Mouse (Mus musculus): Measurements from ENCODE around the gene Olfr56.

Gene Olfr56

DNA sequence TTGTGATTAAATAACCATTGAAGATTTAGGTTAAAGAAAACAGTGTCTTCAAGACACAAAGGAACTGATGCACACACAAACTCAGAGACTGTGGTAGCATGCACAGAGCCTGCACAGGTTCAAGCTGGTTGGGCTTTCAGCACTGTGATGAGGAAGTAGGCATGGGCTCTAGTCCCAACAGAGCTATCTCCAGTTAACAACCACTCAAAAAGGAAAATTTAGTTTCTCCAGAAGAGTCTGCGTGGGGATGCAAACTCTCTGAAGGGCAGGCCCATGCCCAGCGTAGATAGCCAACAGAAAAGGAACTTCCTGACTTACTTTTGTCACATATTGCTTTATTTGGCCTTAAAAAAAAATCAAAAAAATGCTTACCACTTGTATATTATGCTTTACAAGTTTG lies 114.1 kb downstream of the Olfr56 start:
- DNase-seq, result no peak

GRCm38 (mm10) chr11:49093861-49094660 lies 115.4 kb downstream of the Olfr56 start:
- no peak for DNase-seq

- no peak for DNase-seq
These were observed 116.7 kb downstream of the Olfr56 start for GRCm38 (mm10) chr11:49095367-49095766.

DNA sequence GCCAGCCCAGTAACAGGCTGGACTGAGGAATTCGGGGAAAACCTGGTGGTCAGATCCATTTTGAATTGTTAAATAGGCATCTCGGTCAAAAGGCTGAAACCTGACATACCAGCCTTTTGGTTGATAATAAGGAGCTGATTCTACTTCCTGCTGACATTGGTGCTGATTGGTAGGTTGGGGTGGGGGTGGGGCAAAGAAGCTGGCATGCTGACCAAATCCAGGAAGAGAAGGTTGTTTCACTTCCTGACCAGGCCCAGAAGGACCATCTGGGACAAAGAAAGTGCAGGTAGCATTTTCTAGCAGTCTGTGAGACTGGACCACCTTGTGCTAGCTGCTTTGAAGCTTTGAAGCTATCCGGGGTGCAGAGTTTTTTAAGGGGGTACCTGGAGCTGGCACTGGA lies 121.7 kb downstream of the Olfr56 start:
- DNase-seq, result no peak

- no peak for DNase-seq
These were observed 122.8 kb downstream of the Olfr56 start for GRCm38 (mm10) chr11:49101500-49101899.

DNA sequence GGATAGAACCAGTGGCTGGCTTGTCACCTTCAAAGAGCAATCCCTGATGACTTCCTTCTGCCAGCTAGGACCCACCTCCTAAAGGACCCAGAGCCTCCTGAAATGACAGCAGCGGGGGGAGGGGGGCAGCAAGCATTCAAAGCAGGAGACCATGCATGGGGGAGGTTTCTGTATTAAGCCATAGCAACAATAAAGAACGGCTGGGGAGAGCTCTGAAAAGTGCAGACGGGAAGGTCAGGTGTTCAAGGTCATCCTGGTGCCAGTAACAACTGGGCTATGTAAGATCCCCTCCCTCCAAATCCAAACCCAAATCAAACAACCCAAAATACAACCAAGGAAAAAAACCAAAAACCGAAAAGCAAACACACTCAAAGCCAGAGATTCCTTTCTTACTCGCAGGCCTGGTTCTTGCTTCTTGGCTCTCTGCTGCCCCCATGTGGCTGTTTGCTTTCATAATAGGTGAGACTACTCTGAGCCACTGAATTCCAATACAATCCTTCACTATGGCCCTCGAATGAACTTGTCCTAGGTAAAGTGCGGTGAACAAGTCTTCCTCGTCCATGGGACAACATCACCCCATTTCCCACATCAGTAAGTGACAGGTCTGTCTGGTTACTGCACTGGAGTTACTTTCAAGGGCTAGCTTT lies 124.5 kb downstream of the Olfr56 start:
- peak; percentile 95 for DNase-seq

DNA sequence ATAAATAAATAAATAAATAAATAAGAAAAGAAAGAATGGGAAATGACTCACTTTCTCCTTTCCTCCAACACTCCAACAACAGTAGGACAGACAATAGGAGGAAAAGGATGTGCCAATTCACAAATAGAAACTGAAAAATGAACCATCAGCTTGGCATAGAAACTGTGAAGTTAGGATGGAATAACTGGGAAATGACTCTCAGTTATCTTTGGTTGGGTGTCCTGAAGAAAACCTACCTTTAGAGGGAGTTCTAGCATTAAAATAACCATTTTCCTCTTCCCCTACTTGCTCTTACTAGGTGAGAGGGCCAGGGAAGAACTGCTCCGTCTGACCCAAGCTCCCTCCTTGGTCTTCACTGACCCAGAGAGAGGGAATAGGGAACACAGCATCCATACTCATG lies 127.1 kb downstream of the Olfr56 start:
- DNase-seq, result no peak

GRCm38 (mm10) chr11:49107650-49108537 lies 129.2 kb downstream of the Olfr56 start:
- DNase-seq, result no peak

- DNase-seq, result peak; percentile 34
These were observed 130.1 kb downstream of the Olfr56 start for GRCm38 (mm10) chr11:49108833-49109232.

DNA sequence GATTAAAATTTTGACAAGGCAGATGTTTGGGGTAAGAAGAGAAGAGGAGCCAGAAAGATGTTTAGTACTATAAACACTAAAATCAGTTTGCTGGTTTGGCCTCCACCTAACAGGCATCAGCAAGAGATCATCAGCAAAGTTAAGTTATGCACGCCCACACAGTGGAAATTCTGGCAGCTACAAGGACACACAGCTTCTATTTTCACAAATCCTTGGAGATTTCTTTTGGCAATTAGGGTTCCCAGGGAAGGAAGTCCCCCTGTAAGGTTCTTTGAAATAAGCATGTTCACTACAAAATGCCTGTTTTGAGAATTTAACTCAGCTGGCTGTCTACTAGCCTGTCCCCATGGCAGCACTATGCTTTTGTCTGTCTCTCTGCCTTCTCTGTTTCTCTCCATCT lies 132.3 kb downstream of the Olfr56 start:
- no peak for DNase-seq

GRCm38 (mm10) chr11:49112624-49113219 lies 134.0 kb downstream of the Olfr56 start:
- no peak for DNase-seq

DNA sequence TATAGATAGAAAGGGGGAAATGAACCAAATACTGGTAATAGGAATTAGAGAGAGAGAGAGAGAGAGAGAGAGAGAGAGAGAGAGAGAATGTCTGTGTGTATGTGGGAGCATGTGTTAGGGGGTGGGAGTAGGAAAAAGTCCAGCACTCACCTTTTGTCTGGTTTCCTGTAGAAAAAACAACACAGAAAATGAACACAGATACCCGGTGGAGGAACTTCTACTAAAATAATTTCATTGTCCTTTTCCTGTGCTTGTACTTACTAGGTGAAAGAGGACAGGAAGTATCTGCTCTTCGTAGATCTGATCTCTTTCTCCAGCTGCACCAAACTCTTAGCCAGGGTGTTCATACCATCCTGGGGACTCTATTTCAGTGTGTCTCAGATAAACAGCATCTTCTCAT lies 135.5 kb downstream of the Olfr56 start:
- no peak for DNase-seq

DNA sequence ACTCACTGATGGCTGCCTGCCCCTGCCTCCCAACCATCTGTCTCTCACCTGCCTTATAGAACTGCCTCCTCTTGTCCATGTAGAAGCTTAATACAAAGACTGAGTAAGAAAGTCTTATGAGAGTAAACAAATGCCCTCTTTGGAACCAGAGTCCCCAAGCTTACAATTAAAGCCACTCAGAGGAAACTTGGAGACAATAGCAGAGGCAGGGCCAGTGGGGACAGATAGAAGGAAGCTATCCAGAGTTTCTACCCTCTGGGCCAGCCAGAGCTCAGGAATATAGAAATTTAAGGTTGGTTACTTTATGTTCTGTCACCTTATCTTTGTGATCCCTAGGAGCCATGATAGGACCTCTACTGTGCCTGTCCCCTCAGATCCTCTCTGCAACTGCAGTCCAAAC lies 136.1 kb downstream of the Olfr56 start, which contains the start of gene Olfr1396:
TSS of gene Olfr1396 (minus strand) at position 101 of the 400 bp plus-strand sequence.
- DNase-seq, result no peak

DNA sequence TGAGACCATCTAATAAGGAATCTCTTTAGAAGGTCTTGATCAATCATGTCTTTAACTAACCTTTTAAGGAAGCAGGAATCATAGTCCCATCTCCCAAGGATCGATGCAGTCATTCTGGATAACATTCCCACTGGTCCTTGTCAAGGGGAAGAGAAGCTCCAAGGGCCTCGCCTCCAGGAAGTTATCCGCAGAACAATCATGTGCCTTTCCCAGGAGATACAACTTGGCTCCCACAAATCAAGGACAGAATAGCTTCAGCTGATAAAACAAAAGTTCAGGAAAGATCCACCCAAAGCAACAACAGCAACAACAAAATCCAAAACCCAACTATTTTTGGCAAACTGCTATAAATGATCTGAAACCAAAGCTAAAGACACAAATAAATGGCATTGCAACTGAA lies 140.9 kb downstream of the Olfr56 start:
- no peak for DNase-seq

- DNase-seq, result no peak
These were observed 145.5 kb downstream of the Olfr56 start for GRCm38 (mm10) chr11:49124169-49124568.

DNA sequence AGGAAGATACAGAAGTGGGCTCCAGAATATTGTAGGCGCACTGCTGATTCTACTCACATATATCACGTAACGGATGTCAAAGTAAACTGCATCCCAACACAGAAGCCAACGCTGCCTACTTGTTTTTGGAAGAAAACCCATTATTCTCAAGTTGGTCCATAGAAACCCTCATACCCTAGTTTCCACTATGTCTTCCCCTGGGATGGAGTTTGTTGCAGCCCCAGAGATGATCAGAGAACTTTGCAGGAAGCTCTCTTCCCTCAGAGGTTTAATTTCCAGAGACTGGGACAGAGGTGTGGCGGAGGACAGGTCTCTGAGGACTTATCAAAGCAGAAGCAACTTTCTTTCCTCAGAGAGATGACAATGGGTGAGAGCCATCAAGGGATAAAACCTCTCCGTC lies 163.3 kb downstream of the Olfr56 start, which contains the start of gene Olfr1395:
TSS of gene Olfr1395 (plus strand) at position 301 of the 400 bp plus-strand sequence.
- no peak for DNase-seq

DNA sequence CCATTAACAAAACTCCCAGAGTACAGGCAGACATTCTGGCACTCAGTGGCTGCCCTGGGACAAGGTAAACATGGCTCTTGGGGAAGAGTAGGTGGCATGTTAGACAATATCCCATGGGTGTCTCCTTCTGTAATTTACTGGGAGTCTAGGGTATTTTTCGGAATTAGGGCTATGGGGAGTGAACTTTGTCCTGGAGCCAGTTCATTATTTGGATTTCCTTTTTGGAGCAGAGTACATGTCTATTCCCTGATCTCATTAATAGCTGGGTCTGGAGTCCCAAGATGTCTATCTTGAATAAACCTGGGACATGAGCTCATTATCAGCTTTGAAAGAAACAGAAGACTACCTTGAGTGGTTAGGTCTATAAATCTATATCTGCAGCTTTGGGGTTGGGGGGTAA lies 175.4 kb downstream of the Olfr56 start, which contains the start of gene Olfr1394:
TSS of gene Olfr1394 (plus strand) at position 301 of the 400 bp plus-strand sequence.
- no peak for DNase-seq

GRCm38 (mm10) chr11:49156821-49157814 lies 178.4 kb downstream of the Olfr56 start:
- DNase-seq, result no peak

DNA sequence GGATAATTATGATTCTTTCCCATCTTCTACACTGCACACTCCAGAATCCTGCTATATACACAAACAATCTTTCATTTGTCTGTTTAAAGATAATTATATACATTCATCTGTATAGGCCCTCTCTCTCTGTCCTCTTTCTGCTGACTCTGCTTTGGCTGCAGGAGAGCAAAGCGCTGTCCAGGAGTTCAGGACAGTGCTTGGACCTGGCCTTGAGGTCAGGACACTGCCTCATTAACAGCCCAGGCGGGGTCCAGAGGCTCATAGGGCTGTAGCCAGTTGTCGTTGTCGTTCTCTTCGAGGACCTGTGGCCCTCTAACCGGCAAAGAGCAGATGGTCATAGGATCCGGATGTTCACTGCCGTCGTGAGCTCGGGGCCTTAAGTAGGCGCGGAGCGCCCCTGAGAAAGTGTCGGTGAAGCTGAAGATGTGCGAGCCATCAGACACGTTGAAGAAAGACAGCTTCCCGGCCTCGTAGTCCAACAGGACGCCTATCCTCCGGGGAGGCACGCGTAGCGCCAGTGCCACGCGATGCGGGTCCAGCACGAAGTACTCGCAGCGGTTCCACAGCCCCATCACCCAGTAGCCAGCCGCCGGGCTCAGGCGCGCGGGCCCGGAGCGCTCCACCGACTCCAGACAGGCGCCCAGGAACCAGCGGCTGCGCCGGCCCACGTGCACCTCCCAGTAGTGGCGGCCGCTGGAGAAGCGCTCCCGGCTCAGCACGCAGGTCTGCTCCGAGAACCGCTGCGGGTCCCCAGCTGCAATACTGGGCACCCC lies 190.3 kb downstream of the Olfr56 start:
- DNase-seq, result peak; percentile 26

DNA sequence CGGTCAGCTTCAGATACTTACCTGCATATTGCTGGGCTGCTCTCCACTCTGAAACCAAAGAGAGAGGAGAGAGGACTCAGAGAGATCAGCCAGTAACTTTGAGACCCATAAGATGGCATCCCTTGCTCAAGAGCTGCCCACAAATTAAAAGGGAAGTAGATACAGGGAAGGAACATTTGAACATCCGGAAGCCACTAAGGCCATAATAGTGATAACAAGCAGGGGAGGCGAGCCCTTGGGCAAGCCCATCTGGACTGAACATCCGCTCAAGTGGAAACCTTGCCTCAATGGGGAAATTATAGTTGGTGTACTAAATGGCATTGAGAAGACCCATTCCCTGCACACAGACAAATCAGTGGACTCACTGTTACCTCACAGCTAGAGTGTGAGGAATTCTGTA lies 191.9 kb downstream of the Olfr56 start:
- no peak for DNase-seq

DNA sequence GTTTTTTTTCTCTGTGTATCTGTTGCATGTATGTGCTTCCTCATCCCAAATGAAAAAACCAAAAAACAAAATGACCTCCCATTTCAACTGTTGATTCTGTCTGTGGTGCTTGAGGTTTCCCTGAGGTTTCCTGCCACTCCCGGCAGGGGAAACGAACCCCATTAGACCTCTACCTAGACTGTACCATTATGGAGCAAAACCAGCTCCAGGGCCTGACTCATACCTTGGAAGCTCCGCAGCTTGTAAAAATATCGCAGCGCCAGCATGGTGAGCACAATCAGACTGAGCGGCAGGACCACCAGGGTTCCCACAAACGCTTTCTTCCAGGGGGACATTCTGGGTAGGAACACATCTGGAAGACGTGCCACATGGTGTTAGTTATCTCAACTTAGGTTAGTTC lies 196.7 kb downstream of the Olfr56 start:
- no peak for DNase-seq
